Mouse (Mus musculus) spleen, postnatal 36 days (tissue): ENCODE measurements around the gene Jam2.
A peak's percentile ranks its signal among the peaks of the same experiment; 100 is the strongest.

Experiments
- DNase-seq, 2 experiments: peaks; one replicate each; pipeline ENCODE4 v3.0.0; 2022; ENCODE audit warnings: low spot score in 2 of 2, mixed read lengths in 1 of 2

Jam2 gene

DNA sequence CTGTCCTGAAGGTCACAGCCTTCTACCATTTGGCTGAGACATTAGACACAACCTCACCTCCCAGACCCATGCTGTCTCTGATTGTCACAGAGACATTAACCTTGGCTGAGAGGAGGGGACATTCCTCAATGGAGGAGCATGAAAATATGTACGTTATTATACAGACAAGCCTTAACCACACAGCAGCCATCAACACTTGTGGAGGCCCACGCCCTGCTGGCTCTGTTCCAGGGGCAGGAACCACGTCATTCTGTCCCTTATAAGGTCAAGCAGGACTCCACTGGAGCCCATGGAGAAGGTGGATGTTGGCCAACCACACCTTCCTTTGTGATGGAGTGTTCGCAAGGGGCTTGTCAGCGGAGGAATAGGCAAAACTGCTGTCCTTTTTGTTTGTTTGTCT, 5.8 kb downstream of the Jam2 start:
- DNase-seq: no peak

DNA sequence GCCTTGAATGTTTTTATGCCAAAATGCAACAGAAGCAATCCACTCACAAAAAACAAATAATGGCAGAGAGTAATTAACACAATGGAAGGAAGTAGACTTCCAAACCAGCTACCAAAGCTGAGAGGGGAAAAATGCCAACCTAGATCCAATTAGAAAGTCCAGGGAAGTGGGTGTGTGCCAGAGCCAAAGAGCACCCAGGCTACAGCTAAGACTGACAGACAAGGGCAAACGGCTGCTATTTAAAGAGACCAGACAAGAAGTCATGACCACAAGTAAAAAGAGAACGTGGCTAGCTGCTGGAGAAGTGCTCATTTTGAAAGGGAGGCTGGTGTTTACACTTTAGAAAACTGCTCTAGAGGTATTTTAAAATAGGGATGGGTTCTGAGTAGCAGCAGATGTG, 9.4 kb downstream of the Jam2 start:
- no peak for DNase-seq

DNA sequence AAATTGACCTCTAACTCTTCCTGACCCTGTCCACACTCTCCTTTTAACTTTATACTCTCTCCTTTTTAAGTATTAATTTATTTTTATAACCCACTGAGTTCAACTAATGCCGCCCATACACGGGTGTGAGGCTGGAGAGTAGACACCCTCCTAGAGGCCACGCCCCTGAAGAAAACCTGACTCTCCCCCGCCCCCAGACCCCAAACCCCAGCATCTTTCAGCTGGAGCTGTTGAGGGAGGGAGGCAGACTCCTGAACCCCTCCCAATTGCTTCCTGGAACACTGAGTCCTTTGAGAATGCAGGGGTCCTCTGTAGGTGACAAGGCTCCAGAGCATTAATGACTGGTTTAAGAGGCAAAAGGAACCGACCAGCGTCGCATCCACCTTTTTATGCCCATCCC, 11.0 kb downstream of the Jam2 start:
- DNase-seq: no peak

- no peak for DNase-seq
These were observed 16.8 kb downstream of the Jam2 start for GRCm38 (mm10) chr16:84790595-84791165.

DNA sequence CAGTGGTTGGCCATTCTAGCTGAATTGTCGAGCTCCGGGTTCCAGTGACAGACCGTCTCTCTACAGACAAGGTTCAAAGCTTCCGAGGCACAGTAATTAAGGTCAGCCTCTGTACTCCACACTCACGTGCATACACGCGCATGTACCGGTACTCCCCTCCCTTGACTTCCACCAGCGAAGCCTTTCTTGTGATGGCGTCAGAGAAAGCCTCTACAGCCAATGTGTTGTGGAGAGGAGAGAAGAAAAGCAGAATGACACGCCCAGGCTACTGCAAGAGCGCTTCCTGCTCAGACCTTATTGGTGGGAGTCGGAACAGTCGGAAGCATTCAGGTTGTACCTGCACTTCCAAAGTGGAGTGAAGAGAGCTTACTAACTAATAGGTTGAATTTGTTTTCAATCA, 19.5 kb downstream of the Jam2 start:
- DNase-seq: no peak

DNA sequence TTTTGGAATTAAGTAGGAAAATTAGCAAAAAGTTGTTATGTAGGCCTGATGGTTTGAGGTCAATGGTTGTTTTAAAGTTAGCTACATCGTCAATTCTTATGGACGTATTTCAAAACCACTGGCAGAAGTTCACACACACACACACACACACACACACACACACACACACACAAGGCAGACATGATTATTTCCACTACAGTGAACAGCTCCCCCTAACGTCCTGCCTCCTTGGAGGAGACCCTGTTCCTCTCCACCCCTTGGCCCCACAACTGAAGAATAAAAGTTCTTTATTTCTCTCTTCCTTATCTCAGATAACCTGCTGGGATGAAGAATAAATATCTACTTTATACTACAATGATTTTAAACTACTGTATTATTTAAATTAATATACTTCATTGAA, 21.4 kb downstream of the Jam2 start:
- no peak for DNase-seq

DNA sequence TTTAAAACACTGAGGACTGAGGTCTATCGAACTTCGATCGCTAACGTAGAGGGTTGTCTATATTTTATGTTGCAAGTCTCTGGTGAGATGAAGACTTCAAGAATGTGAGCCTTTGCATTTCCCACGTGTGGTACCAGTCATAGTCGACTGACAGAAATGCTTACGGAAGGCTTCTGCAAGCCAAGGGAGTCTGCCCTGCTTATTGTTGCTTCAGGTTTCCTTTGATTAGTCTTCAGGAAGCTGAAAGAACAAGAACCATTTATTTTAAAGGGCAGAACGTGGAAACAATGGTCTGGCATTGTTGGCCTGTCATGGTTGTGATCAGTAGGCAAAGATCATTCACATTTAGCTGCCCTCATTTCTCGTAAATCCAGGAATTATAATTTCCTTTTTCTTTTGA, 22.8 kb downstream of the Jam2 start:
- no peak for DNase-seq

- no peak for DNase-seq
These were observed 26.1 kb downstream of the Jam2 start for GRCm38 (mm10) chr16:84800038-84800437.

DNA sequence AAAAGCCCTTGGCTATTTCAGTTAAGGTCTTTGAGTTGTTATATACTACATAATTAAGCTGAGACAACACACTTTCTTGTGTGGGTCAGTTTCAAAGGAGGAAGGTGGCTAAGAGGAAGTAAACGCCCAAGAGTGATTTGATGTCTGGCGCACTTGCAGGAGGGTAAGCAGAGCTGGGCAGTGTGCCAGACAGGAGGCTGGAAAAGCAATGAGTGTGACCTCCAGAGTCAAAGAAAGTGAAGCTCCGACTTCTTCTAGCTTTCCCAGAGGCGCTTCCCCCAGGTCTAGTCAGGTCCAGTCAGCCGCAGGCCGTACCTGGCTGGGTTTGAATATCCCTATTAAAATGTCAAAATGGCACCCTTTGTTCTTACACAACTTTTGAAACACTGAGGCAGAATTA, 28.3 kb downstream of the Jam2 start:
- DNase-seq: peak; percentile 6

- DNase-seq: no peak
These were observed 30.9 kb downstream of the Jam2 start for GRCm38 (mm10) chr16:84804866-84805265.

DNA sequence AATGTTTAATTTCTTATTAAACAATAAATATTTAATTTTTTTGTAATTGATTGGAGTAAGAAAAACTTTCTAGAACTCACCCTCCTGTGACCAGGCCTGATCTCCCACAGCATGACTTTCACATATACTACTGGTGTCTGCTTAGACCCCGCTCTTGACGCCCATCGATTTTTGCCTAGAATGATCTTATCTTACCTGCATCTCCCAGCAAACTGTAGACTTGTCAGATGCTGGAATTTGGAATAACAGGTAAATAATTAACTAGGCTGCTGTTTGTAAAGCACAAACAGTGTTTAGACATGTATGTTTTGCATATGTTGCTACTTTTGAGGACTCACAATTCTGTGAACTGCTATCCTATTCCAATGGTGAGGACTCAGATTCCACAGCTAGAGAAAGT, 32.3 kb downstream of the Jam2 start:
- no peak for DNase-seq

- no peak for DNase-seq
These were observed 34.0 kb downstream of the Jam2 start for GRCm38 (mm10) chr16:84807874-84808273.

DNA sequence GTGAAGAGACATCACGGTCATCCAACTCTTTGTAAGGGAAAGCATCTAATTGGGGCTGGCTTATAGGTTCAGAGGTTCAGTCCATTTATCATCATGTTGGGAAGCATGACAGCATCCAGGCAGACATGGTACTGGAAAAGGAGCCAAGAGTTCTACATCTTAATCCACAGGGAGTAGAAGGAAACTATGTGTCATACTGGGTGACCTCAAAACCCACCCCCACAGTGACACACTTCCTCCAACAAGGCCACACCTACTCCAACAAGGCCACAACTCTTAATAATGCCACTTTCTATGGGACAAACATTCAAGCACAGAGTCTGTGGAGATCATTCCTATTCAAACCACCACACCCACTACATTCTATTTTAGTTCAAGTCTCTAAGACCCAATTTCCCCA, 36.3 kb downstream of the Jam2 start:
- DNase-seq: no peak

GRCm38 (mm10) chr16:84813852-84814251, 39.9 kb downstream of the Jam2 start:
- DNase-seq: no peak

GRCm38 (mm10) chr16:84814511-84814910, 40.6 kb downstream of the Jam2 start:
- DNase-seq: no peak

GRCm38 (mm10) chr16:84817423-84817822, 43.5 kb downstream of the Jam2 start:
- peak in 1 of 2 experiments; percentile 24 for DNase-seq

DNA sequence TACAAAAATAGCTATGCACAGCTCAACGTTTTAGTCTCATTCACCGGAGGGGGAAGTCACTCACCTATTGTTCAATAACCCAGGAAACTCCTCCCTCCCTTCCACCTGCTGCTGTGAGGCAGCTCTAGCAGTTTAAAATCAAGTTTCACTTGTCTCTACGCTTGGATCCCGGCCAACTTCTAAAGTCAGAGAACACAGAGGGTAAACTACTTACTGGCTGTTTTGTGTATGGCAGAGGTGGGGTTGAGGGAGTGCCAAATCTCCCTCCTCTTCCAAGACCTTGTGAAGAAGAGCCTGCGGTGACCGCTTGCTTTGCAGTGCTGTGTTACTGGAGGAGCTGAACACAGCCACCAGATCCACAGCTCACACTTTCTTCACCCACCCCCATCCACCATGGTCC, 51.1 kb downstream of the Jam2 start:
- DNase-seq: no peak

GRCm38 (mm10) chr16:84831696-84832095, 57.8 kb downstream of the Jam2 start:
- DNase-seq: no peak

GRCm38 (mm10) chr16:84832736-84833135, 58.8 kb downstream of the Jam2 start:
- no peak for DNase-seq

DNA sequence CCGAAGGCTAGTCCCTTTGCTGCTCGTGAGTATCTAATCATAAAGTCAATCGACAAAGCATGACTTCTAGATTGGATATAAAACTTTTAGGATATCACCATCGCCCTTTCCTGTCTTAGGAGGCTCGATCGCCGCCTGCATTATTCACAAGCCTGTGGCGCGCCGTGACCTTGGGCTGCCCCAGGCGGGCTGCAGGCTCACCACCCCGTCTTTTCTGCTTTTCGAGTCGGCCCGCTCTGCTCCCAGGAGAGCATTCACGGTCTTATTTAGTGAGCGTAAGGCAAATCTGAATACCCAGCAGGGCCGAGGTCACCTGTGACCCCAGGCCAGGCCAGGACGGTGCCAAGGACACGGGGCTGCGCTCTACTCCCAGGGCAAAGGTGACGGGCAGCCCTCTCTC, 60.4 kb downstream of the Jam2 start:
- no peak for DNase-seq

DNA sequence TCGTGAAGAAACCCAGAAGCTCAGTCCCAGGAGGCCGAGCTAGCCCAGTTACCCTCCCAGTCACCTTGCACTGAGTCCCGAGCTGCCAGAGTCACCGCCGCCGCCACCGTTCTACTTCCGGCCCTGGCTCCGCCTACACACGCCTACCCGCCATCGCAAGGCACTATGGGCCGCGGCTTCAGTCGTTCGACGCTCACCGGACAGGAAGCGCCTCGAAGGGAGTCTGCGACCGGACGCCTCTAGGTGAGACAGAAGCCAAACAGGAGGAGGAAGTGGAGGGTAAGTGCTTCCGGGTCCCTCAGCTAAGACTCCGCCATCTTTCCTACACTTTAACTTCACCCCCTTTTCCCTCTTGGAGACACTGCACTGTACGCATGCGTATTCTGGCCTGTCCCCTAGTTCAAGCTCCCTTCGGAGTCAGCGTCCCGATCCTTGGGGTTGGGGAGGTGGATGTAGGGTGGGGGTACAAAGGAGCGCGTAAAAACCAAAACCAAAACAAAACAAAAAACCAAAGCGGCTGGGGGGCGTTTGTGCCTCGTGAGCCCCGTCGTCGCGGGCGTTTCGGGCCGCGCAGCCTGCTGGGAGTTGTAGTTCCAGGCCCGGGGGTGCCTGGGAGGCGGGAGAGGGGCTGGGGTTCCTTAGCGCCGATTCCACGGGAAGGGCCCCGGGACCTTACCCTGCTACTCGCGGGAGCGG, 61.0 kb downstream of the Jam2 start, which contains the start of gene Gabpa:
Gabpa (plus strand) TSS at position 181 of the 696 bp plus-strand sequence.
- DNase-seq: peak; percentile 92 to 95

- peak; percentile 60 for DNase-seq
These were observed 61.5 kb downstream of the Jam2 start, which contains the start of gene Atp5j for GRCm38 (mm10) chr16:84835441-84835822. Gene Atp5j, minus strand, starts transcription at chr16:84835625.
